Mouse (Mus musculus) liver, embryonic 16.5 days (tissue): ENCODE measurements at regions not wholly inside any gene's neighbourhood (a gene's known extent, or its start where the extent isn't known, plus 50 kb on each side); places are given as distances from the start of the nearest gene placed in this dataset.

ENCODE experiments used
- ATAC-seq: fragments of 200-750 bp; cut with Nextera tagmentation; 2 replicates; pipeline ENCODE4 v1.8.0; 2017; ENCODE audit warnings: low read depth, mild to moderate bottlenecking, moderate number of reproducible peaks, moderate library complexity
- H3K27ac ChIP-seq: fragments of 300-500 bp; sonication (generic); 2 replicates; pipeline ENCODE4 v1.5.1; 2014; ENCODE audit warnings: mild to moderate bottlenecking, low read length
- H3K27me3 ChIP-seq: fragments of 300-500 bp; sonication (generic); 2 replicates; pipeline ENCODE4 v1.6.1; 2014; ENCODE audit warnings: low read depth, low read length, mixed read lengths; ENCODE audit not compliant: control insufficient read depth, insufficient read depth
- H3K36me3 ChIP-seq: fragments of 300-500 bp; sonication (generic); 2 replicates; pipeline ENCODE4 v1.6.1; 2014; ENCODE audit warnings: mild to moderate bottlenecking; ENCODE audit not compliant: control insufficient read depth, insufficient read depth
- H3K4me1 ChIP-seq: fragments of 300-500 bp; sonication (generic); 2 replicates; pipeline ENCODE4 v1.6.1; 2014; ENCODE audit warnings: low read depth, low read length, mixed read lengths; ENCODE audit not compliant: control insufficient read depth
- H3K4me2 ChIP-seq: fragments of 300-500 bp; sonication (generic); 2 replicates; pipeline ENCODE4 v1.6.1; 2014; ENCODE audit warnings: low read depth, low read length, mixed read lengths
- H3K4me3 ChIP-seq: fragments of 300-500 bp; sonication (generic); 2 replicates; pipeline ENCODE4 v1.5.1; 2014; ENCODE audit warnings: low read depth, mild to moderate bottlenecking, low read length
- H3K9ac ChIP-seq: fragments of 300-500 bp; sonication (generic); 2 replicates; pipeline ENCODE4 v1.6.1; 2014; ENCODE audit warnings: low read depth, low read length
- H3K9me3 ChIP-seq: fragments of 300-500 bp; sonication (generic); replicated peaks from 2 replicates; pipeline ENCODE4 v1.6.1; 2016; ENCODE audit warnings: low read length; ENCODE audit not compliant: control insufficient read depth
- WGBS: fragments of 180-500 bp; shearing (Covaris S2); extraction: QIAGEN DNeasy Blood & Tissue Kit; methylation state at CpG from one replicate; pipeline ENCODE4 v1.1.7; 2014; ENCODE audit not compliant: insufficient replicate concordance; 5-methylcytosine and 5-hydroxymethylcytosine counted together

DNA sequence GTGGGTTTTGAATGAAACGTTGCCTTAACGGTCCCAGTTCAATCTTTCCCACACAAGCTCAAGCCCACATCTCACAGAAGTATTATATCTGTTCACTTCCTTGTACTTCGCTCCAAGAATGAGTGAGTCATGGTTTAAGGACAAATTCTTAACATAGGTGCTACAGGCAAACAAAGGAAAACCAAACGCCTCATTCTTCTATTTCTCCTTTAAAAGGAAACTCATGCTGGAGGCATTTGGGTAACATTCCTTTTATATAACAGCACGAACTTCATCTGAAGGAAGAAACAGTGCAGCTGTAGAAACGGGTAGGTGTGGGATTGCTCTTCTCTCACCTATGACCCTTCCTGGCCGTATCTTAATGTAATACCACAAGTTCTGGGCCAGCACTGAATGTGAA is 610.0 kb upstream of the A1bg start:
- no peak overlapping the region for H3K4me3 ChIP-seq
- ATAC-seq = no peak
- no peak overlapping the region for H3K4me2 ChIP-seq
- H3K9ac ChIP-seq = no peak overlapping the region
- H3K27ac ChIP-seq = no peak overlapping the region
- H3K9me3 ChIP-seq = no peaks in the 10 kb centered on the region
- H3K4me1 ChIP-seq = no peaks in the 10 kb centered on the region
- no peaks in the 10 kb centered on the region for H3K27me3 ChIP-seq
- WGBS = 53% methylated on average over 7 of the region's 7 CpGs
- H3K36me3 ChIP-seq = no peaks in the 10 kb centered on the region

DNA sequence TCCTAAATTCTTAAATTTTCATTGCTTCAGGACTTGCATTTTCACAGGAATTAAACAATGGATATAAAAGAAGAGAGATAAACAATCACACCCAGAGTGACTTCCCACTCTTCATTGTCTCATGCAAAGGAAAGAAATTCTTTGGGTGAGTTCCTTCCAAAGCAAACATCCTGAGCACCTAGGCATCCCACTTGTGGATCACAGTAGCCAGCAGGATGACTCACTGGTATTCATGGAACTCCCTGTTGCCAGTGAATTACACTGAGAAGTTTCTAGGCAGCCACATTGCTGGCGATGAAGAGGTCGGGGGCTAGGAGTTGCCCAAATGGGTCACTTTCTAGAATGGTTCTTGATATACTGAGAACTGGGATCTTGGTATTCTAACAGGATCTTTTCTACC is 609.2 kb upstream of the A1bg start:
- Histone ChIP-seq H3K27ac (no peak overlapping the region), H3K9ac (no peak overlapping the region), H3K4me2 (no peak overlapping the region), H3K36me3 (no peaks in the 10 kb centered on the region), H3K9me3 (no peaks in the 10 kb centered on the region), H3K4me1 (no peaks in the 10 kb centered on the region), H3K4me3 (no peak overlapping the region), H3K27me3 (no peaks in the 10 kb centered on the region)
- WGBS = 51% methylated on average over 2 of the region's 2 CpGs
- ATAC-seq = no peak

DNA sequence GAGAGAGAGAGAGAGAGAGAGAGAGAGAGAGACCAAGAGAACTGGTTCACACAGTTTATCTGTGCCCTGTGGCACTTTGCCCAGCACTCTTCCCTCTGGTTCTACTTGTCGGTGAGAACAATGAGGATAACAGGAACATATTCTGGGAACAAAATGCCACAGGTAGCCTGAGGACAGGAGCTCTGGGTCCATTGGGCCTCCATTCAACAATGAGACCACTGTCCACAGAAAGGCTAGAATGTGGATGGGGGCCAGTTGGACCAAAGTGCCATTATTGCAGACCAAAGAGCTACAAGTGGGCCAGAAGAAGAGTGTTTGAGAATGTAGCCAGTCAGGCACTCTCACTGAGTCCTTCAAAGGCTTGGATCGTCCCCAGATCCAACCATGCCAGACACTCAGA is 600.2 kb upstream of the A1bg start:
- H3K27me3 ChIP-seq = no peaks in the 10 kb centered on the region
- 58% methylated on average over 2 of the region's 2 CpGs for WGBS
- no peaks in the 10 kb centered on the region for H3K4me1 ChIP-seq
- no peaks in the 10 kb centered on the region for H3K36me3 ChIP-seq
- no peak overlapping the region for H3K9ac ChIP-seq
- no peak overlapping the region for H3K4me2 ChIP-seq
- H3K9me3 ChIP-seq = no peaks in the 10 kb centered on the region
- no peak overlapping the region for H3K27ac ChIP-seq
- H3K4me3 ChIP-seq = no peak overlapping the region
- ATAC-seq = no peak

DNA sequence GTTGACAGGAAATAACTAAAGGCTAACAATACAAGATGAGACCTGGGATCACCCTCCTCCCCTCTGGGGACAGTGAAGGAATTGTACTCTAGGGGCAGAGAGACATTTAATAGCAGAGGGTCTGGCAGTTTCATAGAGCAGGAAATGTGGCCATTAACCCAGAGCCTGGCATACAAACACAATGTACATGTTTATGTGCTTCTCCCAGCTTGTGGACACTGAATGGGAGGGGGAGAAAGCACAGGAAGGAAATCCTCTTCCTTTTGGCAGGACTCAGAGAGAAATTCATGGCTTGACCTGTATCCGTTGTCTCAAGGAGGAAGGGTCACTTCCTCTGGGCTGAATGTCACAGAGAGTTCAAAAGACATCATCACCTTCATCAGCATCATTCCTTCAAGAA is 594.5 kb upstream of the A1bg start:
- H3K27ac ChIP-seq = no peak overlapping the region
- no peak overlapping the region for H3K4me2 ChIP-seq
- no peaks in the 10 kb centered on the region for H3K27me3 ChIP-seq
- WGBS = 42% methylated on average over 1 of the region's 1 CpGs
- no peak overlapping the region for H3K9ac ChIP-seq
- H3K4me1 ChIP-seq = no peaks in the 10 kb centered on the region
- H3K9me3 ChIP-seq = no peaks in the 10 kb centered on the region
- peak; percentile 9; the same call in 1 of the 2 replicates for ATAC-seq
- no peaks in the 10 kb centered on the region for H3K36me3 ChIP-seq
- no peak overlapping the region for H3K4me3 ChIP-seq

DNA sequence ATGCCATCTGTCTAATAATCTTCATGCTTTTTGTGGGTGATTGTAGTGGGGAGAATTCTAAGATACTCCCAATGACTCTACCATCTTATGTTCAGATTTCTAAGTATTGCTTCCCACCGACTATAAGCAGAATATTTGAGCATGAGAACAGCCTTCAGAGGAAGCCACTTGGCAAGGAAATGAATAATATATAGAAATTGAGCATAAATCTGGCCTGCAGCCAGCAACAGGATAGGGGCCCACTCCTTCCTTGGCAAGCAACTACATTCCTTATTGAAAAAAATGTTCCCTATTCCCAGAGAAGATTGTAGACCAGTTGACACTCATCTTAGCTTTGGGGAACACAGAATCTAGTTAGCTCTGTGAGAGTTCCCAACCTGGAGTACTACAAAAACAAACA is 591.5 kb upstream of the A1bg start:
- no peaks in the 10 kb centered on the region for H3K4me1 ChIP-seq

DNA sequence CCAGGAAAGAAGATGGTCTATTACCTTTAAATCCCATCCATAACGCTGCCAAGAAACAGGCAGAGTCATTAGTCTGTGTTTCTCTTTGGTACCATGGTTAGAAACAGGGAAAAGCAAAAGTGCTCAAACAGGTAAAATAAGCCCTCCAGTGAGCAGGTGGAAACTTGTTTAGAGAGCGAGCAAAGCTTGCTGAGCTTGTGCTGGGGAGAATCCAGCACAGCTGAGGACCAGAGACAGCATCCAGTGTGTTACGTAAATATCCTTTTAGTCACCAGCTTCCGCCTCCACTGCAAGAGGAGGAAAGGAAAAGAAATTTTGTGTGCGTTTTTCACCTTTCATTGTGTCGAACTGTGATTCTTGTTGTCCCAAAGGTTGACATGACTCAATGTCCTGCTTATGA is 586.0 kb upstream of the A1bg start:
- Histone ChIP-seq H3K27me3 (no peaks in the 10 kb centered on the region), H3K4me1 (no peaks in the 10 kb centered on the region), H3K27ac (no peak overlapping the region), H3K9me3 (no peaks in the 10 kb centered on the region), H3K9ac (no peak overlapping the region), H3K36me3 (no peaks in the 10 kb centered on the region), H3K4me3 (no peak overlapping the region), H3K4me2 (no peak overlapping the region)
- no peak for ATAC-seq
- 58% methylated on average over 6 of the region's 6 CpGs for WGBS

More for the DNA sequence above, 591.5 kb upstream of the A1bg start:
- Histone ChIP-seq H3K4me3 (no peak overlapping the region), H3K9me3 (no peaks in the 10 kb centered on the region), H3K9ac (no peak overlapping the region), H3K27me3 (no peaks in the 10 kb centered on the region), H3K4me2 (no peak overlapping the region), H3K36me3 (no peaks in the 10 kb centered on the region), H3K27ac (no peak overlapping the region)
- ATAC-seq = no peak
- 33% methylated on average over 1 of the region's 1 CpGs for WGBS

DNA sequence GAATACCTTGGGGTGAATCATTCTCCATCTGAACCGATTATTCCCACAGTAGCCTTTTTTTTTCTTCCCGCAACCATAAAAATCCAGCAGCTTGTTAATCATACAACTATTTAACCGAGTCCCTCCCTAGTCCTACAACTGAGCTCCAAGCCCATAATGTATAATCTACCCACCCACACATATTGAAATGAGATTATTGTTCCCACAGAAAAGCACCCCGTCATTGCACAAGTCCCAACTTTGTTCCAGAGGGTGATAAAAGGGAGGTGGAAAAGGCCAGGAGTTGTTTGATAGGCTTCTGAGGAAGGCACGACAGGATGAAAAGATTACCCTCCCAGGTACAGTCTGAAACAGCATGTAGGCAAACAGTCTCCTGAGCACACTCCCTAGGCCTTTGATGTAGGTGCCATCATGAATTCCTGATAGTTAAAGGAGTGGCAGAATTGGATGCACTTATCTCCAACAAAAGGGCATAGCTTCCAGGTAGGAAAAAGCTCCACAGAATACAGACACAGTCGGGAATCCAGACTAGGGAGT is 583.6 kb upstream of the A1bg start:
- Histone ChIP-seq H3K36me3 (no peaks in the 10 kb centered on the region), H3K27ac (no peak overlapping the region), H3K4me2 (no peak overlapping the region), H3K9ac (no peak overlapping the region), H3K9me3 (no peaks in the 10 kb centered on the region), H3K27me3 (no peaks in the 10 kb centered on the region), H3K4me1 (no peaks in the 10 kb centered on the region), H3K4me3 (no peak overlapping the region)
- no peak for ATAC-seq
- WGBS = 61% methylated on average over 6 of the region's 6 CpGs

DNA sequence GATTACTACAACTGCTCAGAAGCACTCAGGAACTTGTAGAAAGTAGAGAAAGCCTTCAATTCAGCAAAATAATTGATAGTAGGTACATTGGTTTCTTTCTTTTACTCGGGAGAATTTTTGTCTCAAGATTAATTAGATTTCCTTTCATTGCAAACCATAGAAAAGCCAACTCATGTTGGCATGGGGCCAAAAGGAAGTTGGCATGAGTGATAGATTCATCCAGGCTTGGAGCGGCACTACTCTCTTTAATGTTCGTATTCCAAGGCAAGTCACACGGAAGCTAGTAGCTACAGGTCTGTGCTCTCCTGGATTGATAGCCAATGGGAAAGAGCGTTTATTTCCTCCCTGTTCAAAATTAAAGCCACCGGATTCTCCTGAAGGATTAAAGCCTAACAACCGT is 580.6 kb upstream of the A1bg start:
- no peak overlapping the region for H3K4me2 ChIP-seq
- 63% methylated on average over 7 of the region's 7 CpGs for WGBS
- no peaks in the 10 kb centered on the region for H3K36me3 ChIP-seq
- no peaks in the 10 kb centered on the region for H3K27me3 ChIP-seq
- H3K27ac ChIP-seq = no peak overlapping the region
- no peak for ATAC-seq
- H3K9ac ChIP-seq = no peak overlapping the region
- H3K4me1 ChIP-seq = no peaks in the 10 kb centered on the region
- H3K9me3 ChIP-seq = no peaks in the 10 kb centered on the region
- H3K4me3 ChIP-seq = no peak overlapping the region

DNA sequence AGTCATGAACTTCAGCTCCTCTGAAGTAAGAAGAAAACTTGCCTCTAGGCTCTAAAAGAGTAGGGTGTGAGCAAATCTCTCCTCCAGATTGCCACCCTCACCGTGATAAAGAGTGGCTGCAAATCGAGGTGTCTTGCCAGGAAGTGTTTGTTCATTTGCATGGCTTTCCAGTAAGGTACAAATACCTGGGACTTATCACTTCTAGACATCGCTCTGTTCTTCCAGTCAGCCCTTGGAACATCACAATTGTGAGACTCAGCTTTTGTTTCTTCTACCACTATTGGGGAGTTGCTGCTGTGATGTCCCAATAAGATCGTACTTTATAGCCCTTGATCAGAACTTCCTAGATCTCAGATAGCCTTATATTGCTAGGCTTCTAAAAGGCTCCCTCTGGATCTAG is 566.9 kb upstream of the A1bg start:
- Histone ChIP-seq H3K27me3 (no peaks in the 10 kb centered on the region), H3K27ac (no peak overlapping the region), H3K4me2 (no peak overlapping the region), H3K9ac (no peak overlapping the region), H3K9me3 (no peaks in the 10 kb centered on the region), H3K36me3 (no peaks in the 10 kb centered on the region), H3K4me3 (no peak overlapping the region), H3K4me1 (no peaks in the 10 kb centered on the region)
- WGBS = 65% methylated on average over 4 of the region's 4 CpGs
- no peak for ATAC-seq
